Mouse (Mus musculus) kidney, adult 11 months (tissue): ENCODE measurements around the gene Atg4d.
A peak's percentile ranks its signal among the peaks of the same experiment; 100 is the strongest.
"Not testable (repeated sequence)": the region's sequence is repeated elsewhere in the genome, so short reads cannot be mapped to it uniquely, and the experiment has no call there.

Source experiments
- DNase-seq: peaks from one replicate; pipeline ENCODE4 v3.0.0; 2022

Gene Atg4d

GRCm38 (mm10) chr9:21243826-21244427 is 21.2 kb upstream of the Atg4d start:
- DNase-seq: no peak

- no peak for DNase-seq
These were observed 20.5 kb upstream of the Atg4d start for GRCm38 (mm10) chr9:21244428-21245112.

- DNase-seq: no peak
These were observed 20.0 kb upstream of the Atg4d start for GRCm38 (mm10) chr9:21245113-21245487.

GRCm38 (mm10) chr9:21246342-21246741 is 18.8 kb upstream of the Atg4d start:
- DNase-seq: no peak

GRCm38 (mm10) chr9:21248326-21248725 is 16.8 kb upstream of the Atg4d start, which contains the start of gene S1pr5:
Gene S1pr5 (minus strand): TSS chr9:21248443.
- peak; percentile 55 for DNase-seq

- DNase-seq: no peak
These were observed 15.2 kb upstream of the Atg4d start for GRCm38 (mm10) chr9:21249629-21250508.

- no peak for DNase-seq
These were observed 14.6 kb upstream of the Atg4d start for GRCm38 (mm10) chr9:21250509-21250908.

- DNase-seq: no peak
These were observed 13.9 kb upstream of the Atg4d start for GRCm38 (mm10) chr9:21251116-21251735.

GRCm38 (mm10) chr9:21254690-21255089 is 10.4 kb upstream of the Atg4d start:
- DNase-seq: no peak

- DNase-seq: not testable (repeated sequence)
These were observed 8.7 kb upstream of the Atg4d start for GRCm38 (mm10) chr9:21256349-21256748.

- no peak for DNase-seq
These were observed 4.5 kb upstream of the Atg4d start for GRCm38 (mm10) chr9:21260491-21261040.

GRCm38 (mm10) chr9:21261831-21262230 is 3.3 kb upstream of the Atg4d start:
- DNase-seq: no peak

GRCm38 (mm10) chr9:21264272-21264999 is 657 bp upstream of the Atg4d start:
- DNase-seq: no peak

GRCm38 (mm10) chr9:21265611-21266010 is 518 bp downstream of the Atg4d start:
- peak; percentile 79 for DNase-seq

GRCm38 (mm10) chr9:21266889-21267288 is 1.8 kb downstream of the Atg4d start:
- DNase-seq: no peak

GRCm38 (mm10) chr9:21268305-21268704 is 3.2 kb downstream of the Atg4d start:
- DNase-seq: no peak

- not testable (repeated sequence) for DNase-seq
These were observed 4.5 kb downstream of the Atg4d start for GRCm38 (mm10) chr9:21269590-21269989.

- DNase-seq: no peak
These were observed 7.3 kb downstream of the Atg4d start for GRCm38 (mm10) chr9:21272391-21272790.

- no peak for DNase-seq
These were observed 8.0 kb downstream of the Atg4d start for GRCm38 (mm10) chr9:21273094-21273493.

- no peak for DNase-seq
These were observed 8.6 kb downstream of the Atg4d start for GRCm38 (mm10) chr9:21273520-21274228.

- no peak for DNase-seq
These were observed 9.2 kb downstream of the Atg4d start for GRCm38 (mm10) chr9:21274336-21274735.
